12 mouse cellular contexts compared by ENCODE assay signal in genomic region chr3:45297242-45297853, GRCm38 (mm10).
DNase-seq lines count a peak whose midpoint lies in the region; ATAC-seq lines count a peak whose summit lies in the region.
"Had no signal": no experiment of that assay in that cellular context is flagged by ENCODE, and none has a peak within 500 bp of the region (broad histone marks: within the 10 kb centered on the region; RNA-seq: fewer than 3 reads in every experiment).

No protein-coding gene starts in this region.

- ATAC-seq in hindbrain, embryonic 15.5 days (ENCODE audit: low FRiP score, low read depth): 0 out of 2 replicates have a peak, but pooled peaks have one; percentile 27
- no peak for ATAC-seq in hindbrain, embryonic 11.5 days (ENCODE audit: low FRiP score)
- no peak for ATAC-seq in neural tube, embryonic 15.5 days (ENCODE audit: low FRiP score)
- ATAC-seq in frontal cortex, adult (ENCODE audit: low TSS enrichment): no peak

- H3K27ac ChIP-seq in hindbrain, embryonic 15.5 days (replicated peaks): no peak overlapping the region
- no peak overlapping the region for H3K27ac ChIP-seq in hindbrain, embryonic 11.5 days (ENCODE audit: low read depth, low read length)
- H3K27ac ChIP-seq in neural tube, embryonic 15.5 days (replicated peaks): no peak overlapping the region
- H3K27ac ChIP-seq: embryonic facial prominence, embryonic 15.5 days had no signal

- no peak for DNase-seq in hindbrain, embryonic 11.5 days (ENCODE audit: low spot score)
- peak; percentile 12 for DNase-seq in neural tube, embryonic 10.5 days (ENCODE audit: extremely low spot score, low spot score)
- DNase-seq in gastrocnemius, postnatal 10 days: peak; percentile 49
- peak; percentile 49 for DNase-seq in retina, postnatal 1 day
- DNase-seq in heart, adult 9 months (ENCODE audit: low spot score in 2 of 2): no peak
- DNase-seq: cerebellum, adult 8-10 months; kidney, postnatal 36 days had no signal

- H3K4me2 ChIP-seq in hindbrain, embryonic 15.5 days: no peak overlapping the region
- H3K4me2 ChIP-seq in hindbrain, embryonic 11.5 days (replicated peaks; ENCODE audit: low read depth, low read length): no peak overlapping the region
- H3K4me2 ChIP-seq in neural tube, embryonic 15.5 days: no peak overlapping the region
- H3K4me2 ChIP-seq: embryonic facial prominence, embryonic 15.5 days; heart, embryonic 12.5 days had no signal

- no peaks in the 10 kb centered on the region for H3K27me3 ChIP-seq in hindbrain, embryonic 15.5 days
- H3K27me3 ChIP-seq in hindbrain, embryonic 11.5 days (ENCODE audit: control insufficient read depth, insufficient read depth, low read length): no peaks in the 10 kb centered on the region
- H3K27me3 ChIP-seq in neural tube, embryonic 15.5 days (replicated peaks): no peaks in the 10 kb centered on the region
- H3K27me3 ChIP-seq: embryonic facial prominence, embryonic 15.5 days; heart, embryonic 12.5 days had no signal

- WGBS in hindbrain, embryonic 15.5 days: 70% methylated on average over 12 of the region's 12 CpGs
- WGBS in hindbrain, embryonic 11.5 days: 81% methylated on average over 12 of the region's 12 CpGs
- WGBS in neural tube, embryonic 15.5 days: 38% methylated on average over 12 of the region's 12 CpGs

- no peaks in the 10 kb centered on the region for H3K36me3 ChIP-seq in hindbrain, embryonic 15.5 days
- H3K36me3 ChIP-seq in hindbrain, embryonic 11.5 days (ENCODE audit: control insufficient read depth, insufficient read depth, low read length): no peaks in the 10 kb centered on the region
- H3K36me3 ChIP-seq in neural tube, embryonic 15.5 days: no peaks in the 10 kb centered on the region
- H3K36me3 ChIP-seq: embryonic facial prominence, embryonic 15.5 days; heart, embryonic 12.5 days had no signal

- no peak overlapping the region for H3K4me3 ChIP-seq in hindbrain, embryonic 15.5 days
- H3K4me3 ChIP-seq in hindbrain, embryonic 11.5 days (ENCODE audit: low read depth, low read length): no peak overlapping the region
- H3K4me3 ChIP-seq in neural tube, embryonic 15.5 days (replicated peaks): no peak overlapping the region
- H3K4me3 ChIP-seq: embryonic facial prominence, embryonic 15.5 days; heart, embryonic 12.5 days had no signal

- no peaks in the 10 kb centered on the region for H3K4me1 ChIP-seq in hindbrain, embryonic 15.5 days (replicated peaks)
- no peaks in the 10 kb centered on the region for H3K4me1 ChIP-seq in hindbrain, embryonic 11.5 days (replicated peaks; ENCODE audit: control insufficient read depth, insufficient read depth, low read length)
- H3K4me1 ChIP-seq in neural tube, embryonic 15.5 days: no peaks in the 10 kb centered on the region
- H3K4me1 ChIP-seq: embryonic facial prominence, embryonic 15.5 days; heart, embryonic 12.5 days had no signal

- H3K9me3 ChIP-seq in hindbrain, embryonic 15.5 days: no peaks in the 10 kb centered on the region
- no peaks in the 10 kb centered on the region for H3K9me3 ChIP-seq in hindbrain, embryonic 11.5 days (ENCODE audit: control insufficient read depth, low read length)
- H3K9me3 ChIP-seq in neural tube, embryonic 15.5 days (replicated peaks): no peaks in the 10 kb centered on the region
- H3K9me3 ChIP-seq: embryonic facial prominence, embryonic 15.5 days; heart, embryonic 12.5 days had no signal

- H3K9ac ChIP-seq in hindbrain, embryonic 15.5 days: no peak overlapping the region
- no peak overlapping the region for H3K9ac ChIP-seq in hindbrain, embryonic 11.5 days (ENCODE audit: low read depth, low read length)
- no peak overlapping the region for H3K9ac ChIP-seq in neural tube, embryonic 15.5 days (replicated peaks)
- H3K9ac ChIP-seq: embryonic facial prominence, embryonic 15.5 days; heart, embryonic 12.5 days had no signal

Comparison
In these comparisons a context has a peak if more than half of its experiments do, and no peak if none do; other contexts are left out.
1. DNase-seq: peak in neural tube, embryonic 10.5 days (single experiment), gastrocnemius, postnatal 10 days (single experiment) and retina, postnatal 1 day (single experiment); none in hindbrain, embryonic 11.5 days (single experiment) and heart, adult 9 months (0 of 2).